Mouse (Mus musculus) common myeloid progenitor, adult 5-6 weeks (primary cell): ENCODE results near the gene Kdm5d. TPM values are rescaled to one million over a fixed set of nuclear protein-coding genes. Genes with fewer than 3 reads are reported as not detected.
A peak's percentile ranks its signal among the peaks of the same experiment; 100 is the strongest.

Source experiments
- ATAC-seq: replicated peaks from 2 replicates; pipeline ENCODE4 v1.8.0; 2016; ENCODE audit warnings: low read depth, mild to moderate bottlenecking, moderate TSS enrichment, inconsistent platforms; ENCODE audit not compliant: poor library complexity, severe bottlenecking
- total RNA-seq: library from RNA; stranded (forward); fragments of 200-1000, 187-1606 nt; gene quantifications from 2 replicates; pipeline ENCODE4 v1.2.3, GENCODE M21; 2017

The Kdm5d gene
- total RNA-seq: 35.9 and 42.4 TPM in 2 replicates

DNA sequence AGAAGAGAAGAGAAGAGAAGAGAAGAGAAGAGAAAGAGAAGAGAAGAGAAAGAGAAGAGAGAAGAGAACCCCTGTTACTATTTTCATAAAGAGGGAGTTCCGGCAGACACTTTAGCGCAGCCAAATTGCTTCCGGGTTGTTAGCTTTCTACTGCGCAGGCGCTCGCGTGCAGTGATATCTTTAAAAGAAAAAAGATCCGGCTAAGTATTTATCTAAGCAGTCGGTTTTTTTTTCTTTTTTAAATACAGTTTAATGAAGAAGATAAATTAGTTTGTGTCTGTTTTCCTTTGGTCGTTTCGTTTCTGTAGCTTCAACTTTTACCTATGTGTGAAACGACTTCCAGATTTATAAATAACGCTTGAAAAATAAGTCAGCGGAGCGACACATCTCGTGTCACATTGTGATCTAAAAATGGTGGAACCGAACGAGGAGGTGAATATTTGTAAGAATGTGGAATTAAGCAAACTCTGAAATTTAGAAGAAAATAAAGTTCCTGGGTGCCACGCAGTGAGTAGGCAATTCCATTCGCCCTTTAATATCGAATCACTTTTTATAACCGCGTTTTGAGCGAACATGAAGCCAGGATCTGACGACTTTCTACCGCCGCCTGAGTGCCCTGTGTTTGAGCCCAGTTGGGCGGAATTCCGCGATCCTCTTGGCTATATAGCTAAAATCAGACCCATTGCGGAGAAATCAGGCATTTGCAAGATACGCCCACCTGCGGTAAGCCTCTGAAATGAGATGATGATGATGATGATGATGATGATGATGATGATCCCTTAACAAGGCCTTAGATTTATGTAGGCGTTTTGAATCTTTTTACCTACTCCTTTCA is at the start of gene Kdm5d:
Gene Kdm5d (plus strand): TSS at position 396 of the 835 bp plus-strand sequence.
- ATAC-seq: peak; percentile 87

DNA sequence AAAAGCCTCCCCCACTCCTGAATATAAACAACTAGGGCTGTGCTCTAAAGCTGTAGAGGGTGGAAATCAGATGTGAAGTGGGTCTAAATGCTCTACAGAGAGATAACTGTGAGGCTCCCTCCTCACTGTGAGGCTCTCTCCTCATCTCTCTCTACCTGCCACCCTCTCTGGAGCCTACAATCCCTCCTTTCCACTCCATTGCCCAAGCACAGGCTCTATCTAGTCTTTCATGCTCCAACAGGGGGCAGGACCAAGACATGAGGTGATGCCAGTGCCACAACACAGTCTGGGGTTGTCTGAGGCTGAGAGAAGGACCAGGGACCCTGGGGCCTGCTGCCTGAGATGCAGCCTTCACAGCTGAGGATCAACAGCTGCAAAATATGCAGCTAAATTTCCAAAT is 25.2 kb upstream of the Kdm5d start:
- no peak for ATAC-seq

DNA sequence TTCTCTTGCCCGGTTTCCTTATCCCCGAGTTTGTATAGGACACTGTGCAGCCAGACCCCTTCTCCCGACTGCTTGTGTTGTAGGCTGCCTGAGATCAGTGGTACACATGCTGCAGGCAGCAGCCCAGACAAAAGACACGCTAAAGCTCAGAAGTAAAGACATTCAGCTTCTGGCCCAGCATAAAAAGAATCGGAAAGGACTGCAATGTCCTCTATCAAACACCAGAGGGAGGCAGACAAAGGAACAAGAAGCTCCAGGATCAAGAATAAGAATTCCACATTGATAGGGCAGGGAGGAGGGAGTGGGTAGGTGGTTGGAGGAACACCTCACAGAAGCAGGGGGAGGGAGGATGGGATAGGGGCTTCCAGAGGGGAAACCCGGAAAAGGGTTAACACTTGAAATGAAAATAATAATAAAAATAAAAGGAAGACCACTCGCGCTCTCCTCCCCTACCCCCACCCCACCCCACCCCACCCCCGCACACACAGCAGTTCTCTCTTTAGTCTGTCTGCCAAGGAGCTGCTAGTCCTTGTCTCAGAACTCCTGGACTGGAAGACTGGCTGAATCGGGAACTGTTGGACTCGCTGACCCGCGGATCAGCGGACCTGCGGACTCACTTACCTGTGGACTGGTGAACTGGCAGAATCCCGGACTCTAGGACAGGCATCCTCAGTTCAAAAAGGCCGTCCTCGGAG is 24.6 kb upstream of the Kdm5d start:
- no peak for ATAC-seq

Other genes starting within 250 kb of the Kdm5d start
- gene Zfy1, start 100.4 kb upstream of the Kdm5d start, total RNA-seq: not detected in 2 replicates
- gene Uba1y, start 79.1 kb upstream of the Kdm5d start, total RNA-seq: not detected in 2 replicates
- gene Eif2s3y, start 112.8 kb downstream of the Kdm5d start, total RNA-seq: 110 and 129 TPM in 2 replicates